Mouse (Mus musculus) regulatory T cell (primary cell): ENCODE data around the gene Prdm15.

Source experiments
- in situ Hi-C: fragments of 300-600 bp; cut with MboI, MseI; formaldehyde crosslinking; loops from one replicate; pipeline ENCODE4 v1.15.1; 2025; ENCODE audit warnings: high pct_unique_total_duplicates

Gene Prdm15

DNA sequence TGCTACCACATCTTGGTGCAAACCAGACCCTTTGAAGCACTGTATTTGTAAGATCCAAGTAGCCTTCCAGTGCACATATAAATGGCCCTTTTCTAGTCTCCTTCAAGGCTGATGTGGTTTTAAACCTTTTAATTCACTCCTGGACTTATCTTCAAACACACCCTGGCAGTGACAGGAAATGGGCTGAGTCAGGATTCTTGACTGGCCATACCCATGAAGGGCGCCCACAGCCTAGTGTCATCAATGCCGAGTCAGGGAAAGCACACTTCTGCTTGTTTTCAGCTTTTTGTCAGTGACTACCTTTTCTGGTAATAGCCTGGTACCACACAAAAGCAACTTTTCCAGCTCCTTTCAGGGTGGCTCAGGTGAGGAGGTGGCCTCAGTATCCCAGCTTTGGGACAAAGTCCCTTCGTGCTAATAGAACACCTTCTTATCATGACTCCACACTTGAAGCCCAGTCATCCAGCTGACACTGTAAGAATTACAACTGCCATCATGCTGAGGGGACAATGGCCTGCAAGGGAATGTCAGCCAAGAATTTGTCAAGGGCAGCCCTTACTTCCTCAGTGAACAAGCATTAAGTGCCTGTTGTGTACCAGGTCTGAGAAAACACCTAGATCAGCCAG is 99.2 kb downstream of the Prdm15 start:
- in situ Hi-C loops: no loop called here

DNA sequence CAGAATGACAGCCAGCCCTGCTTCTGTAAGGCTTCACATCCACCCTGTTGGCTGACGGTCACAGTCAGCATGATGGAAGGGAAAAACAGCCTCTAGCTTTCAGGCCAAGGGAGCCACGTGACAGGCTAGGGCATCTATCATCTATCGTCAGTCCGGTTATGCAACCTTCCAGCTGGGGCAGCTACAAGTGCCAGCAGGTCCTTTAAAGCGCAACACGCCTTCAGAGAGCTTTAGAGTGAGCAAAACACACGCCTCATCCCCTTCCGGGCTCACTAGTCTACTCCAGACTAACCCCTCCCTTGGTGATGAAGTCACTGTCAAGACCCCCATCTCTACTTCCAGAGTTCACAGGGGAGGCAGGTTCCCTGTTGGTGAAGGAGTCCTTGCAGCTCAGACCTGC is 99.8 kb downstream of the Prdm15 start:
- in situ Hi-C loops: no loop called here

DNA sequence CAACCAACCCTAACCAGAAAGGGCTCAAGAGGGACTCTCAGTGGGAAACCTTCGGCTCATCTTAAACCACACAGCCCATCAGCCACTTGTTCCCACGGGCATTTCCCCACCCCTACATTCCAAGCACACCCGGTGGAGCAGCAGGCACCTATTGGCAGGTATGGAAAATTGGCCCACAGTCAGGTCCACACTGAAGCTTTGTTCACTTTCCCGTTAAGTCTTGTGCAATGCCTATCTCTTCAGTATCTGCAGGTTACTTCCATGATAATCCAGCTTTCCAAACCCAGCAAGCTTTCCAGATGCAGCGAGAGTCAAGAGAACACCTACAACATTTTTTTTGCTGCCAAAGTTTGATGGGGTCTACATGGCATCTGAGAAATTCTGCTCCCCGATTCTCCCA is 103.2 kb downstream of the Prdm15 start:
- in situ Hi-C loops: loop anchor here (5.0 kb wide), 1 partner anchor 49 kb away; no protein-coding TSS in a partner anchor
